In genomic region chr6:50766442-50766915, GRCm38 (mm10) we compare ENCODE assay signal across 11 mouse cellular contexts.
DNase-seq lines count a peak whose midpoint lies in the region; ATAC-seq and TF ChIP-seq lines count a peak whose summit lies in the region.
"Had no signal": no experiment of that assay in that cellular context is flagged by ENCODE, and none has a peak within 500 bp of the region (broad histone marks: within the 10 kb centered on the region; RNA-seq: fewer than 3 reads in every experiment).

No protein-coding gene starts in this region.

- no peaks in the 10 kb centered on the region for H3K79me2 ChIP-seq in liver, adult 2 months (ENCODE audit: control insufficient read depth, insufficient read depth, low read length)

- no peaks in the 10 kb centered on the region for H3K36me3 ChIP-seq in heart, embryonic 12.5 days
- H3K36me3 ChIP-seq in liver, adult 2 months (ENCODE audit: control insufficient read depth, insufficient read depth, low read length) = no peaks in the 10 kb centered on the region
- H3K36me3 ChIP-seq in liver, embryonic 11.5 days (ENCODE audit: control insufficient read depth, insufficient read depth, low read length) = no peaks in the 10 kb centered on the region
- no peaks in the 10 kb centered on the region for H3K36me3 ChIP-seq in hindbrain, embryonic 14.5 days (replicated peaks; ENCODE audit: control insufficient read depth, insufficient read depth)
- H3K36me3 ChIP-seq: limb, embryonic 12.5 days had no signal

- TF ChIP-seq POLR2A in liver, adult 2 months (IDR thresholded peaks at IDR 0.05; ENCODE audit: extremely low read depth, insufficient read depth, low read length) = no peak

- no peaks in the 10 kb centered on the region for H3K27me3 ChIP-seq in heart, embryonic 12.5 days (replicated peaks)
- no peaks in the 10 kb centered on the region for H3K27me3 ChIP-seq in liver, adult 2 months (ENCODE audit: control insufficient read depth, insufficient read depth, low read length)
- no peaks in the 10 kb centered on the region for H3K27me3 ChIP-seq in liver, embryonic 11.5 days (replicated peaks; ENCODE audit: control insufficient read depth, insufficient read depth, low read length)
- no peaks in the 10 kb centered on the region for H3K27me3 ChIP-seq in hindbrain, embryonic 14.5 days (ENCODE audit: control insufficient read depth, insufficient read depth, low read length)
- H3K27me3 ChIP-seq: limb, embryonic 12.5 days had no signal

- H3K4me1 ChIP-seq in heart, embryonic 12.5 days (replicated peaks) = no peaks in the 10 kb centered on the region
- peaks cover 7% of the 10 kb centered on the region; the same call in 1 of the 2 replicates for H3K4me1 ChIP-seq in liver, adult 2 months (ENCODE audit: control insufficient read depth, insufficient read depth, low read length)
- no peaks in the 10 kb centered on the region for H3K4me1 ChIP-seq in liver, embryonic 11.5 days (replicated peaks; ENCODE audit: control insufficient read depth, insufficient read depth, low read length)
- peaks cover 13% of the 10 kb centered on the region for H3K4me1 ChIP-seq in hindbrain, embryonic 14.5 days (replicated peaks; ENCODE audit: control insufficient read depth, insufficient read depth, low read length)
- H3K4me1 ChIP-seq: limb, embryonic 12.5 days had no signal

- no peak overlapping the region for H3K9ac ChIP-seq in heart, embryonic 12.5 days
- H3K9ac ChIP-seq in liver, adult 2 months (ENCODE audit: low read depth, low read length) = no peak overlapping the region
- H3K9ac ChIP-seq in liver, embryonic 11.5 days (ENCODE audit: low read depth, low read length) = no peak overlapping the region
- H3K9ac ChIP-seq in hindbrain, embryonic 14.5 days = no peak overlapping the region
- H3K9ac ChIP-seq: limb, embryonic 12.5 days had no signal

- no peak overlapping the region for H3K27ac ChIP-seq in heart, embryonic 12.5 days (ENCODE audit: poor library complexity, severe bottlenecking)
- H3K27ac ChIP-seq in liver, adult 2 months (replicated peaks; ENCODE audit: insufficient read depth, low read depth, low read length) = no peak overlapping the region
- H3K27ac ChIP-seq in liver, embryonic 11.5 days (ENCODE audit: low read depth, low read length) = no peak overlapping the region
- H3K27ac ChIP-seq in hindbrain, embryonic 14.5 days = peak overlapping the region; percentile 78
- H3K27ac ChIP-seq: limb, embryonic 12.5 days had no signal

- no peak for ATAC-seq in heart, embryonic 12.5 days (ENCODE audit: insufficient number of reproducible peaks, low FRiP score)
- ATAC-seq in liver, embryonic 11.5 days (replicated peaks; ENCODE audit: low FRiP score) = no peak
- ATAC-seq in hindbrain, embryonic 14.5 days (ENCODE audit: low FRiP score) = no peak

- 49% methylated on average over 14 of the region's 14 CpGs for whole genome bisulfite sequencing in heart, embryonic 12.5 days
- 14% methylated on average over 14 of the region's 14 CpGs for WGBS in liver, adult 2 months
- 63% methylated on average over 14 of the region's 14 CpGs for WGBS in liver, embryonic 11.5 days
- WGBS in hindbrain, embryonic 14.5 days = 29% methylated on average over 14 of the region's 14 CpGs

- intact Hi-C loops in heart, postnatal 10 days (cut with DNase I) = no loop called here

- no peak for DNase-seq in heart, postnatal 10 days
- DNase-seq in liver, adult 2 months (ENCODE audit: extremely low read depth, low read depth, low spot score) = peak; percentile 90
- DNase-seq in liver, embryonic 11.5 days (ENCODE audit: low spot score) = no peak
- DNase-seq in hindbrain, embryonic 14.5 days (ENCODE audit: low spot score) = no peak
- DNase-seq in lung, postnatal 4 days = peak; percentile 32 to 55
- DNase-seq in adrenal gland, adult 2 months = no peak
- DNase-seq in thymus, postnatal 10 days (ENCODE audit: low spot score in 2 of 2) = no peak
- DNase-seq: adrenal gland, postnatal 10 days; cerebellum, adult 11-12 months had no signal

- H3K4me2 ChIP-seq in heart, embryonic 12.5 days = peak overlapping the region; percentile 35
- no peak overlapping the region for H3K4me2 ChIP-seq in liver, embryonic 11.5 days
- no peak overlapping the region for H3K4me2 ChIP-seq in hindbrain, embryonic 14.5 days (replicated peaks)
- H3K4me2 ChIP-seq: limb, embryonic 12.5 days had no signal

- no peak for TF ChIP-seq CTCF in liver, adult 2 months (IDR thresholded peaks at IDR 0.05; ENCODE audit: low read depth, low read length)

- no peak overlapping the region for H3K4me3 ChIP-seq in heart, embryonic 12.5 days
- no peak overlapping the region for H3K4me3 ChIP-seq in liver, adult 2 months (ENCODE audit: insufficient read depth, low read depth, low read length)
- H3K4me3 ChIP-seq in liver, embryonic 11.5 days (ENCODE audit: low read depth, low read length) = no peak overlapping the region
- no peak overlapping the region for H3K4me3 ChIP-seq in hindbrain, embryonic 14.5 days (replicated peaks; ENCODE audit: low read length)
- H3K4me3 ChIP-seq: limb, embryonic 12.5 days had no signal

- no peaks in the 10 kb centered on the region for H3K9me3 ChIP-seq in heart, embryonic 12.5 days (replicated peaks)
- H3K9me3 ChIP-seq in liver, embryonic 11.5 days (ENCODE audit: control insufficient read depth, low read length) = no peaks in the 10 kb centered on the region
- no peaks in the 10 kb centered on the region for H3K9me3 ChIP-seq in hindbrain, embryonic 14.5 days (ENCODE audit: control insufficient read depth, low read length)
- H3K9me3 ChIP-seq: limb, embryonic 12.5 days had no signal

Comparison
In these comparisons a context has a peak if more than half of its experiments do, and no peak if none do; other contexts are left out.
1. DNase-seq: peak in liver, adult 2 months (single experiment) and lung, postnatal 4 days (2 of 2); none in heart, postnatal 10 days (0 of 2), liver, embryonic 11.5 days (single experiment), hindbrain, embryonic 14.5 days (single experiment), adrenal gland, adult 2 months (single experiment) and thymus, postnatal 10 days (0 of 2).